Mouse (Mus musculus): ENCODE data around the gene Rmi1.
"Not testable (repeated sequence)": the region's sequence is repeated elsewhere in the genome, so short reads cannot be mapped to it uniquely, and the experiment has no call there.

DNA sequence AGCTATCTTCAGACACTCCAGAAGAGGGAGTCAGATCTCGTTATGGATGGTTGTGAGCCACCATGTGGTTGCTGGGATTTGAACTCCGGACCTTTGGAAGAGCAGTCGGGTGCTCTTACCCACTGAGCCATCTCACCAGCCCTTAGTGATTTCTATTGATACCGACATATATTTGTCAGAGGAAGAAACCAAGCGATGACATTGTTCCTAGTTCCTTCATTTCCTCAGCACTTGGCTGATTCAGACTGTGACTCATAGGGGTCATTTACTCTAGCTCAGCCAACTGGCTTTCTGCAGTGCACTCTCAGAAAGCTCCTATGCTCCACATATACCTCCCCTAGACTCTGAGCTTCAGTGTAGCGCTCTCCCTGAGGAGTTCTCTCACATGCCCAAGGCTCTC, 56.8 kb downstream of the Rmi1 start:
- TF ChIP-seq GATA1 (IDR thresholded peaks at IDR 0.05; ENCODE audit: borderline replicate concordance, low read length); FLI1 (IDR thresholded peaks at IDR 0.05; ENCODE audit: low read length): not testable (repeated sequence)

Data from megakaryocyte, embryonic 14.5 days (primary cell).